Mouse (Mus musculus): ENCODE results near the gene Snorc. TPM values are rescaled to one million over a fixed set of nuclear protein-coding genes. Genes with fewer than 3 reads are reported as not detected.

Gene Snorc
- polyA plus RNA-seq, 1 experiment, result 2.2 TPM

DNA sequence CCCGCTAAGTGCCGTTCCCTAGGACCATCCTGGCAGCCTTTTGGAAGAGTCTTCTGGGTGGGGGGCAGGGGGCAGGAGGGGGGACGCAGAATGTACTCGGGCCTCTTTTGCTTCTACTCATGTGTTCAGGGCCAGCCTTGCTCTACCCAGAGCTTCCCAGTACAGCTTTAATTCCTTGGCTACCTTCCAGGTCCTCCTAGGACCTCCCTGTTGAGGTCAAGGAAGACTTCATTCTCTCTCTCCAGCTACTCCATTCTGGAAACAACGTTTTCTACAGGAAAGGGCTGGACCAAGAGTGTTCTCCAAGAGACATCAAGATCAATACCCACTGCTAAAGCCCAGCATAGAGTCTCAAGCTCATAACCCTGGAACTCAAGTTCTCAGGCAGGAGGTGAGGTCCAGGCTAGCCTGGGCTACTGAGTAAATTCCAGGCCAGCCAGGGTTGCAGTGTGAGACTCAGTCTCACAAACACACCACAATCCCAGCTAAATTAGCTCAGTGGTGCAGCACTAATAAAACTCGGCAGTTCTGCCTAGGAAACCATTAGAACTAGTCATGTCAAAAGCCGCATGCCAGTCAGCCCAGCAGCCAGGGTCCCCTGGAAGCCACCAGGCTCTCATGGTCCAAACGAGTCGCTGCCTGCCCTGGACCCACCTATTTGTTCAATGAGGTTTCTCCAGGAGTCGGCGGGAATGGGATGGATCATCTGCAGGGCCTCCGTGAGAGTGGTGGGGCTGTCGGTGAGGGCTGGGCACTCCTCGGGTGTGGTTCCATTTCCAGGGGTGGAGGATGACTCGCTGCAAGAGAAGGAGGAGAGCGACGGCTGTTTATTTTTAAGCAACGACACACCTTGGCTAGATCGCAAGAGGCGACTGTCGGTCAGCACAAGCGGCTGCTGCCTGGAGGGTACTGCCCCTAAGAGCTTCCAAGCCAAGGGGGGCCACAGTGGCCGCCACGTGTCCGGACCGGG lies 38.8 kb downstream of the Snorc start:
- no peak for TF ChIP-seq CTCF (IDR thresholded peaks at IDR 0.05; ENCODE audit: extremely low read depth, insufficient read depth, low read length)
- TF ChIP-seq POLR2A (IDR thresholded peaks at IDR 0.05; ENCODE audit: extremely low read depth, insufficient read depth, low read length), result no peak
- Histone ChIP-seq H3K4me3 (ENCODE audit: insufficient read depth, low read length) (peak overlapping the region; percentile 98), H3K4me1 (ENCODE audit: control insufficient read depth, insufficient read depth, low read length) (peaks cover 2% of the 10 kb centered on the region), H3K27ac (ENCODE audit: insufficient read depth, low read length) (peak overlapping the region; percentile 100)

DNA sequence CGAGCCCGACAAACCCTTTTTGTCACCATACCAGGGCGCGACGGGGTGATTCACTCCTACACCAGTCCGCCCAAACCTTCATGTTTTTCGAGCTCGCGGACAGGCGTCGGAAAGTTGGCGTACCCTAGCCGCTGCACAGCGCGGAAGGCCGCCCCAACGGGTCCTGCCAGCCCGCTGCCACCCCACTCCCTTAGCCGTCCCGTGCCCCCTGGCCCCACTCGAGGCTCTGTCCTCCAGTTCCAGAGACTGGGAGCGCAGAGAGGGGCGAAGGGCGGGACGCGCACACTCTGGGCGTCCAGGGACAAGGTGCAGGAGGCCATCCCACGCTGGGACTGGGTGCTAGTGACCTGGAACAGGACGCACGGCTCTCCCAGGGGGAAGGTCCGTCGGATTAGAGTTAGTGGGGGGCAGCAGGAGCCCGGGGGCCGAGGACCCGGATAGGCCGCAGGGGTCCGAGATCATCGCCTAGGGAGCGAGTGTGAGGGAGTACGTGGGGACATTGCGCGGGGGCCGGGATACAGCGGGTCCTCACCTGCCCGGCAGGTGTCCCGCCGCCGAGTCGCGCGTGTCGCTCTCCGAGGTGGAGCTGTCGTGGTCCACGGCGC lies 39.6 kb downstream of the Snorc start, which contains the start of gene Neu2:
Gene Neu2 (plus strand): TSS at position 329 of the 605 bp plus-strand sequence.
- Histone ChIP-seq H3K27ac (ENCODE audit: insufficient read depth, low read length) (peak within 1 kb of the TSS; percentile 100), H3K4me3 (ENCODE audit: insufficient read depth, low read length) (peak within 1 kb of the TSS; percentile 98), H3K4me1 (ENCODE audit: control insufficient read depth, insufficient read depth, low read length) (peaks cover 2% of the 10 kb centered on the region)
- no peak for TF ChIP-seq POLR2A (IDR thresholded peaks at IDR 0.05; ENCODE audit: extremely low read depth, insufficient read depth, low read length)
- no peak for TF ChIP-seq CTCF (IDR thresholded peaks at IDR 0.05; ENCODE audit: extremely low read depth, insufficient read depth, low read length)

DNA sequence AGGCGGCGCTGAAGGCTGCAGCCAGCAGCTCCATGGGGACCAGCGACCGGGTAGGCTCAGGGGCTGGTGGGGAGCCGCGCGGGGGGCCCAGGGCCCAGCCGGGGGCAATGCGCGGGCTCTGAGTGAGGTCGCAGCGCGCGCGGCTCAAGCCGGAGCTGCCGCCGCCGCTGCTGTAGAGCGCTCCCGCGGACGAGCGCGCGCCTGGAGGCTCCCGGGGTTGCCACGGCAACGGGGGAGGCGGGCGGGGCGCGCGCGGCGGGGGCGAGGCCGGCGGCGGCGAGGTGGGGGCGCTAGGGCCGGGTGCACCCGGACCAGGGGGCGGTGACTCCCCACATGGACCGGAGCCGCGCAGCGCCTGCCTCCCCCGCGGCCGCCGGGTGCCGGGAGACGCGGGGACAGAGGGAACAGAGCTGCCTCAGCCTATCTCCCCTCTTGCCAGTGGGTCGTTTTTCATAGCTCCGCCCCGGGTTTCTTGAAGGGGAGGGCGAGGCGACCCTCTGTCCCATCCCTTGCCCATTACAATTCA lies 40.2 kb downstream of the Snorc start:
- H3K4me3 ChIP-seq (ENCODE audit: insufficient read depth, low read length), result peak overlapping the region; percentile 98
- TF ChIP-seq CTCF (IDR thresholded peaks at IDR 0.05; ENCODE audit: extremely low read depth, insufficient read depth, low read length), result no peak
- TF ChIP-seq POLR2A (IDR thresholded peaks at IDR 0.05; ENCODE audit: extremely low read depth, insufficient read depth, low read length), result no peak; the same call in 1 of the 2 replicates
- H3K27ac ChIP-seq (ENCODE audit: insufficient read depth, low read length), result peak overlapping the region; percentile 100
- H3K4me1 ChIP-seq (ENCODE audit: control insufficient read depth, insufficient read depth, low read length), result no peaks in the 10 kb centered on the region; the same call in 1 of the 2 replicates

DNA sequence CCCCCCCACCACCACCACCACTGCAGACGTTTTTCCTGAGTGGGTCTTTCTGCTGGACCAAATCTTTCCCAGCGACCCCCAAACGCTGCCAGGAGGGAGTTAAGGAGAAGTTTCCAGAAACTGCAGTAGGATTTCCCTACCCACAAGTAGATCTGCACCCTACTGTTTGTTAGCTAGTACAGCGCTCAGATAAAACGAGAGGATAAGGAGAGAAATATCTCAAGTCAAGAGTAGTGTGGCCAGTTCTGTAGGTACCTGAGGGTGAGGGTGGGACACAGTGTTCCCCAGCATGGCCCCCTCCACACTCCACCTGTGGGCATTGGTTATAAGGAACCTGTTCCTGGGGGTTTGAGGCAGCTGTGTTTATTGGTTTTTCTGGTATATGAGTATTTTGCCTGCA lies 40.8 kb downstream of the Snorc start:
- TF ChIP-seq CTCF (IDR thresholded peaks at IDR 0.05; ENCODE audit: extremely low read depth, insufficient read depth, low read length) (no peak), POLR2A (IDR thresholded peaks at IDR 0.05; ENCODE audit: extremely low read depth, insufficient read depth, low read length) (no peak)
- Histone ChIP-seq H3K27ac (ENCODE audit: insufficient read depth, low read length) (peak overlapping the region; percentile 84; the same call in 1 of the 2 replicates), H3K4me3 (ENCODE audit: insufficient read depth, low read length) (peak overlapping the region; percentile 98; the same call in 1 of the 2 replicates), H3K4me1 (ENCODE audit: control insufficient read depth, insufficient read depth, low read length) (no peaks in the 10 kb centered on the region; the same call in 1 of the 2 replicates)

DNA sequence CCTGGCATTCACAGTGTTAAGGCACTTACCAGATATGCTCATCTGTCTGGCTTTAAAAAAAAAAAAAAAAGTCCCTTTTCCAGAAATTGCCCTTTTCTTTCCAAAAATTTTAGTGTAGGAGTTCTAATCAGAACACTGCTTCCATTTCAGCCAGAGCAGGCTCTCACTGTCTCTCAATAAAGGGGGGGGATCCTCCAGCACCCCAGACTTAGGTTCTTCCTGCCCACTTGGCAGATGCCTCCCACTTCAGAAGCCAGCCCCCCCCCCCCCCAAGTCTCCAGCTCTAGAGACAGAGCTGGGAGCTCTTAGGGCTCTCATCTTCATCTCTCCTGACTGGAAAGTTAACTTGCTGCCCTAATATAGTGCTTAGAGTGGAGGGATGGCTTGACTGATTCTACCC lies 50.4 kb downstream of the Snorc start:
- Histone ChIP-seq H3K4me1 (ENCODE audit: control insufficient read depth, insufficient read depth, low read length) (peaks cover 8% of the 10 kb centered on the region), H3K4me3 (ENCODE audit: insufficient read depth, low read length) (no peak overlapping the region), H3K27ac (ENCODE audit: insufficient read depth, low read length) (peak overlapping the region; percentile 51; the same call in 1 of the 2 replicates)
- TF ChIP-seq POLR2A (IDR thresholded peaks at IDR 0.05; ENCODE audit: extremely low read depth, insufficient read depth, low read length) (no peak), CTCF (IDR thresholded peaks at IDR 0.05; ENCODE audit: extremely low read depth, insufficient read depth, low read length) (no peak)

DNA sequence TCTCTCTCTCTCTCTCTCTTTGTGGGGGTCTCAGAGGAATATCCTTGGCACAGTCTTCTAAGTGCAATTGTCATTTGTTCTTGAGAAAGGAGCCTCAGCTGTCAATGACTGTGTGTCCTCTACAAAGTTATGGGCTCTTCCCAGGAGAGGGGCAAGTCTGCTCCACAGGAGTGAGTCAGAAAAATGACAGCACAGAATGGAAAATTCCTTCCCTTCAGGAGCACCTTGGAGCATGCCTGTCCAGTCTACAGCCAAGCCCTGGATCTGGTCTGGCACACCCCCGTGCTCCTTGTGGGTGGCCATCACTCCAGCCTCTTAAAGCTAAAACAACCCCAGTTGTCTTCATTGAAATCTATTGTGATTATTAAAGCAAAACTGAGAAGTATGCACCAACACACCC lies 51.5 kb downstream of the Snorc start:
- Histone ChIP-seq H3K4me3 (ENCODE audit: insufficient read depth, low read length) (no peak overlapping the region), H3K4me1 (ENCODE audit: control insufficient read depth, insufficient read depth, low read length) (peaks cover 8% of the 10 kb centered on the region), H3K27ac (ENCODE audit: insufficient read depth, low read length) (peak overlapping the region; percentile 53; the same call in 1 of the 2 replicates)
- TF ChIP-seq CTCF (IDR thresholded peaks at IDR 0.05; ENCODE audit: extremely low read depth, insufficient read depth, low read length) (no peak), POLR2A (IDR thresholded peaks at IDR 0.05; ENCODE audit: extremely low read depth, insufficient read depth, low read length) (no peak)

DNA sequence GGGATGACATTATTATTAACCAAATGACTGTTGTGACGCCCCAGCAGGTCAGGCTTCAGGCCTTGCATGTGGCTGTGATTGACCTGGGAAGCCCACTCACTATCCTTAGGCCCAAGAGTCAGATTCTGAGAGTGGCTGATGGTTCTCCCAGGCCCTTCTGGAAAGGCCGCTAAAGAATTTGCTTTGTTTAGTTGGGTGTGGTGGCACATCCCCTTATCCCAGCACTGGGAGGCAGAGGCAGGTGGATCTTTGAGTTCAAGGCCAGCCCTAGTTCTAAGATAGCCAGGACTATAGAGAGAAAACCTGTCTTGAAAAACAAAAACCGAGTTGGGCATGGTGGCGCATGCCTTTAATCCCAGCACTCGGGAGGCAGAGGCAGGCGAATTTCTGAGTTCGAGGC lies 55.0 kb downstream of the Snorc start:
- Histone ChIP-seq H3K4me3 (ENCODE audit: insufficient read depth, low read length) (no peak overlapping the region), H3K27ac (ENCODE audit: insufficient read depth, low read length) (no peak overlapping the region), H3K4me1 (ENCODE audit: control insufficient read depth, insufficient read depth, low read length) (peaks cover 6% of the 10 kb centered on the region; the same call in 1 of the 2 replicates)
- TF ChIP-seq POLR2A (IDR thresholded peaks at IDR 0.05; ENCODE audit: extremely low read depth, insufficient read depth, low read length) (no peak), CTCF (IDR thresholded peaks at IDR 0.05; ENCODE audit: extremely low read depth, insufficient read depth, low read length) (no peak)

Other genes starting within 250 kb of the Snorc start
- 30.0 and 36.5 TPM in 2 replicates for gene Efhd1, start 205.9 kb upstream of the Snorc start, polyA plus RNA-seq (2012; rRNA removed)
- 54.3 and 55.8 TPM in 2 replicates for gene Gigyf2, start 143.3 kb upstream of the Snorc start, polyA plus RNA-seq (2012; rRNA removed)
- gene Kcnj13, start 75.5 kb upstream of the Snorc start, polyA plus RNA-seq (2012; rRNA removed), result 1.8 and 3.3 TPM in 2 replicates
- gene Neu2, start 39.6 kb downstream of the Snorc start, polyA plus RNA-seq (2012; rRNA removed), result 13.6 and 14.6 TPM in 2 replicates
- 293 and 323 TPM in 2 replicates for gene Ngef, start 103.6 kb downstream of the Snorc start, polyA plus RNA-seq (2012; rRNA removed)
- 18.2 and 18.3 TPM in 2 replicates for gene Inpp5d, start 150.0 kb downstream of the Snorc start, polyA plus RNA-seq (2012; rRNA removed)